Mouse (Mus musculus): ENCODE data around the gene Gm11549.

Gene Gm11549

DNA sequence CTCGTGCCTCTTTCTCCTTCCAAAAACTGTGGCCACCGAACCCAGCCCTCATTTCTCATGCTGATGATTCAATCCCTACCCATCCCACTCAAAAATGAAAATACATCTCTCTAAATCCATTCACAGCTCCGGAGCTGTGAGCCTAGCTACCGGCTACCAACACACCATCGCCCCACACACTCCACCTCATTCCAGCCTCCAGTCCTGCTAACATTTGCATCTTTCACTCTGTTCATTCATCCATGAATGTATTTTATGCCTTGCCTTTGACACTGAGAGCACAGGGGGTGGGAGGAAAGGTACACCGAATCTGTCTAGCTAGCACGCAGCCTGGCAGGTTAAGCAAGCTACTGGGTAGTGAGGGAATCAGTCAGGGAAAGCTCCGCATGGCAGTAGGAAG, 42.8 kb downstream of the Gm11549 start:
- DNase-seq: no peak

GRCm38 (mm10) chr3:36476261-36477155, 45.1 kb downstream of the Gm11549 start:
- peak; percentile 9 to 14 for DNase-seq

DNA sequence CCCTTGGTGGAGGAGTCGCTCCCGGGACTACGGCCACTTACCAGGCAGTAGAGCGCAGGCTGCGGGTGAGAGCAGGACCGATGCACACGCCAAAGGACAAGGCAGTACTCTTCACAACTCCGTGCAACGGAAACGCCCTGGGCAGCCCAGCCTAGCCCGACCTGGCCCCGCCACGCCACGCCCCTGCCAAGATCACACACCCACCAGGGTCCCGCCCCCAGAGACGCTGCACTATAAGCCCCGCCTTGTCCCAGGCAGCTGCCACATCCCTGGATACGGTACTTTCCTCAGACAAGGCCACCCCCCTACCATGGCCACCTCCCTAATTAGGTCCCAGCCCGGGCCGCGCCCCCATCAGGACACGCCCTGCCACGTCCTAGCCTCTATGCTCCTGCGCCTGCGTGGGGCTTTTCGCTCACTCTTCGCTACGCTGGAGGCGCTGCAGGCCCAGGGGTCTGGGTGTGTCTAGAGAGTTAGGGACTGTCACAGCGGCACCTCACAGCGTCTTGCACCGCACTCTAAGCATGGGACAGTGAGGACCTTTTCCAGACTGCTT, 46.0 kb downstream of the Gm11549 start, which contains the start of the genes Anxa5 and 1810062G17Rik:
Anxa5 (minus strand) TSS at position 363 of the 556 bp plus-strand sequence.
1810062G17Rik (plus strand) TSS at position 406 of the 556 bp plus-strand sequence.
- peak; percentile 94 to 96 for DNase-seq

GRCm38 (mm10) chr3:36474938-36475483, 46.6 kb downstream of the Gm11549 start:
- DNase-seq: no peak

DNA sequence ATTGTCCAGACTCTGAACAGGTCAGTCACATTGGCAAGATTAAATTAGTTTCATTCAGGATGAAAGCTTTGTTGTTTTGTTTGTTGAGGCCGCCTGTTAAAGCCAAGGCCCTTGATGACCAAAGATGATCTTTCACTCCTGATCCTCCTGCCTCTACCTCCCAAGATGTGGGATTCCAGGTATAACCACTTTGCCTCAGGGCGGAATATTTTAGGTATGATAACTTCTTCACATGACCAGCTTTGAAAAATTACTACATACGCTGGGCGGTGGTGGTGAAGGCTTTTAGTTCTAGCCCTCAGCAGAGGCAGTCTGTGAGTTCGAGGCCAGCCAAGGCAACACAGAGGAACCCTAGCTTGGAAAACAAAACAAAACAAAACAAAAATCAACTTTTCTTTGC, 47.2 kb downstream of the Gm11549 start:
- no peak for DNase-seq

DNA sequence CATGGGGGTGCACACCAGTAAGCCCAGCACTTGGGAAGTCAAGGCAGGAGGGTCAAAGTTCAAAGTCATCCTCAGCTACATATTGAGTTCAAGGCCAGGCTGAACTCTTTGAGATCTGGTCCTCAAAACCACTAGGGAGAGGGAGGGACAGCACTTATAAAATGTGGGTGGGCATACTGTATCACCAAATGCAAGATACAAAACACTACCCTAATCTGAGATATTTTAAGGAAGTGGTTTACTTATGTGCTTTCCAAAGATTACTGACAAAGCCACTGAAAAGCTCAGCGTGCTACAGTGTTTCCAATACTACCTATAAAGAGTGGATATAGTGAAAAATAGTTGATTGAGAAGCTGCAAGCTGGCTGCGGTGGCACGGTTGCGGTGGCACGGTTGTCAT, 48.4 kb downstream of the Gm11549 start:
- no peak for DNase-seq

DNA sequence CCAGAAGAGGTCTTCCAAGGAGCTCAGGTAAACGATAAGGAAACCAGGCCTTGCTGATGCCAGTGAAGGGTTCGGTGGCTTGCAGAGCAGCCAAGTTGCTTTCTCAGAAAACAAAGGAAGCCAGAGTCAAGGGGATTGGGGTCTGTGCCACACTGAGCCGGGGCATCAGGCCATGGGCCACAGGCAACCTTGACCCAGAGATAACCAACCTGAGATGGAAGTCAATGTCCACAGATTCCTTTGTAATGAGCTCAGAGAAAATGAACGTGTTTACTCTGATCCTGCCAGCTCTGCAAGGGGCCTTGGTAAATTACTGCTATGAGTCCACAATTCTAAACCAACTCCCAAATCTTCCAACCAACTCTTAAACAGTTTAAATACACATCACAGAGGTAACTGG, 49.8 kb downstream of the Gm11549 start:
- no peak for DNase-seq

DNA sequence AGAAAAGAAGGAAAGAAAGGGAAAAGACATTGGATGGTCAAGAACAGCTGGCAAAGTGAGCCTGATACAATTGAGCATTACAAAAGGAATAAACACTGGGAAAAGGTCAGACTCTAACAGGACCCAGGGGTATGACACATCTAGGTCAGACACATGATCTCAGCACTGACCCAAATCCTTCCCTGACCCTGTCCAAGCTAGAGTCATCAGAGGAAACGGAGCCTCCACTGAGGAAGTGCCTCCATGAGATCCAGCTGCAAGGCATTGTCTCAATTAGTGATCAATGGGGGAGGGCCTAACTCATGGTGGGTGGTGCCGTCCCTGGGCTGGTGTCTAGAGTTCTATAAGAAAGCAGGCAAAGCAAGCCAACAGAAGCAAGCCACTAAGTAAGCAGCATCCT, 52.7 kb downstream of the Gm11549 start:
- no peak for DNase-seq

GRCm38 (mm10) chr3:36467632-36468031, 54.0 kb downstream of the Gm11549 start:
- no peak for DNase-seq

DNA sequence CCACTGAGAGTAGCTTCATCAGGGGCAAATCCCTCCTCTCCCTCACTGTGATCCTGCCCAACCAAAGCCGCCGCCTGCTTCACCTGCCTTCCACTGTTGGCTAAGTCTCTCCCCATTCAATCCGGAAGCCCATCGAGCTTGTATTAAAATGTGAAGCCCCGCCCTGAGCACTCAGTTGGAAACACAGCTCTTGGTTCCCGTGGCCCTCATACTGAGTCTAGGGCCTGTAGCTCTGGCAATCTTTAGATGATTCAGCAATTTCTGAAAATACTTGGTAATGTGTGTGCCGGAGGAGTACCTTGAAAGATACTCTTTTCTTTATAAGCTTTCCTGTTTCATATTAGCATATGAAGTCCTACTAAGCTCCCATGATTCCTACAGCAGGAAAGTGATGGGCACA, 56.1 kb downstream of the Gm11549 start:
- no peak for DNase-seq

Measured in spleen, adult 18-20 months (tissue).